Comparison of ENCODE assay signal across 8 mouse cellular contexts in the genomic region with DNA sequence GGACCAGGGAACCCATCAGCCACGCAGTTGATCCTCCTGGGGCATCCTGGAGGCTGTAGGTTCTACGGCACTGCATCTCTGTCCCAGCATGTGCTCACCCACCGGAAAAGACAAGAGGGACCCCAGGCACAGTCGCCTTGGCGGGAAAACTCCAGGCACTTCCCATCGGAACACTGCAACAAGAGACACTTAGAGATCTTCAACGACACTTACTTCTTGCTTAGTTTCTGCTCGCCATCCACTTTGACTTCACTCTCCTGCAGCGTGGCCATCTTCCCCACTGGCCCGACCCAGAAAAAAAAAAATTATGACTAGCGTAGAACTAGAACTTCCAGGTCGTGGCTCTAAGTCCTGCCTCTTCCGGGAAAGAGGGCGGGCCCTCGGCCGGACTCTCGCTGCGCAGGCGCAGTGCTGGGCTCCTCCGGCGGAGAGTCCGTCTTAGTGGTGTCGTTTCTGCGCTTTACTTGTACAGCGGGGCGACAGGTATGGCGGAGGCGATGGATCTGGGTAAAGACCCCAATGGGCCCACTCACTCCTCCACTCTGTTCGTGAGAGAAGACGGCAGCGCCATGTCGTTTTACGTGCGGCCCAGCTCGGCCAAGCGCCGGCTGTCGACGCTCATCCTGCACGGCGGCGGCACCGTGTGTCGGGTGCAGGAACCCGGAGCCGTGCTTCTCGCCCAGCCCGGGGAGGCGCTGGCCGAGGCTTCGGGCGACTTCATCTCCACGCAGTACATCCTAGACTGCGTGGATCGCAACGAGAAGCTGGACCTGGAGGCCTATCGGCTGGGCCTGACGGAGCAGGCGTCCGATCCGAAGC. TPM values are rescaled to one million over a fixed set of nuclear protein-coding genes. Genes with fewer than 3 reads are reported as not detected.
DNase-seq lines count a peak whose midpoint lies in the region; ATAC-seq and TF ChIP-seq lines count a peak whose summit lies in the region.

A gene (minus strand): TSS at position 327 of the 819 bp plus-strand sequence.
A gene (plus strand): TSS at position 402 of the 819 bp plus-strand sequence.

- peak; percentile 87 for DNase-seq in ES-E14 (ENCODE audit: low read depth, low spot score)
- peak; percentile 94 for DNase-seq in cerebellum, adult 11-12 months
- DNase-seq in heart, postnatal 25 days (ENCODE audit: low spot score): peak; percentile 86
- peak; percentile 90 to 93 for DNase-seq in layer of hippocampus, adult 18-20 months (ENCODE audit: low spot score in 2 of 2)
- peak; percentile 92 for DNase-seq in lung, adult 2 months
- DNase-seq in thymus, adult 18-20 months: peak; percentile 84 to 88

- peak; percentile 96 for TF ChIP-seq POLR2A in lung, adult 2 months (IDR thresholded peaks at IDR 0.05; ENCODE audit: borderline replicate concordance, extremely low read depth, low read depth, low read length)

- H3K4me1 ChIP-seq in ES-E14 (ENCODE audit: control insufficient read depth in 2 of 2, insufficient read depth in 2 of 2, low read length in 2 of 2, poor library complexity in 1 of 2): peaks cover 1 to 5% of the 10 kb centered on the region in 2 experiments; a peak in 2 of 4 replicates
- H3K4me1 ChIP-seq in forebrain, embryonic 15.5 days: peaks cover 29% of the 10 kb centered on the region
- H3K4me1 ChIP-seq in lung, adult 2 months (ENCODE audit: control insufficient read depth, insufficient read depth, low read length): peaks cover 5% of the 10 kb centered on the region

- peak; percentile 98 for ATAC-seq in forebrain, embryonic 15.5 days (replicated peaks)
- peak; percentile 88 for ATAC-seq in neutrophil, adult 5-6 weeks (ENCODE audit: extremely low read depth, insufficient number of reproducible peaks, low FRiP score, poor library complexity, severe bottlenecking)

- TF ChIP-seq CTCF in lung, adult 2 months (IDR thresholded peaks at IDR 0.05; ENCODE audit: insufficient read depth, low read length): no peak

- peak within 1 kb of the TSS; percentile 40; the same call in 1 of the 2 replicates for H3K27ac ChIP-seq in ES-E14 (ENCODE audit: insufficient read depth, low read depth, low read length, poor library complexity, severe bottlenecking)
- peak within 1 kb of the TSS; percentile 87 for H3K27ac ChIP-seq in forebrain, embryonic 15.5 days (replicated peaks)

- in situ Hi-C loops in ES-E14 (cut with MboI; ENCODE audit: low sequenced_read_pairs in 2 of 2, unreplicated experiment in 2 of 2): no loop called here

- WGBS in forebrain, embryonic 15.5 days: under 1% methylated on average over 61 of the region's 61 CpGs
- under 1% methylated on average over 61 of the region's 61 CpGs for WGBS in lung, adult 2 months

- no peaks in the 10 kb centered on the region for H3K9me3 ChIP-seq in ES-E14 (ENCODE audit: control insufficient read depth, insufficient read depth, low read depth, low read length)
- no peaks in the 10 kb centered on the region for H3K9me3 ChIP-seq in forebrain, embryonic 15.5 days

- intact Hi-C loops in heart, postnatal 25 days (cut with DNase I): no loop called here

- peak within 1 kb of the TSS; percentile 89 to 93 for H3K4me3 ChIP-seq in ES-E14 (ENCODE audit: insufficient read depth in 1 of 2, low read depth in 1 of 2, low read length in 2 of 2, poor library complexity in 1 of 2, severe bottlenecking in 1 of 2)
- H3K4me3 ChIP-seq in forebrain, embryonic 15.5 days: peak within 1 kb of the TSS; percentile 95
- H3K4me3 ChIP-seq in lung, adult 2 months (replicated peaks; ENCODE audit: extremely low read depth, low read depth, low read length): peak within 1 kb of the TSS; percentile 90

- peaks cover 4% of the 10 kb centered on the region; the same call in 1 of the 2 replicates for H3K36me3 ChIP-seq in ES-E14 (ENCODE audit: control insufficient read depth, insufficient read depth, low read length, poor library complexity, severe bottlenecking)
- 0 out of 2 replicates have a peak, but pooled peaks cover 7% of the 10 kb centered on the region for H3K36me3 ChIP-seq in forebrain, embryonic 15.5 days

- H3K27me3 ChIP-seq in forebrain, embryonic 15.5 days: no peaks in the 10 kb centered on the region

- peak within 1 kb of the TSS; percentile 90 for H3K4me2 ChIP-seq in forebrain, embryonic 15.5 days (replicated peaks)

- peak within 1 kb of the TSS; percentile 90 for H3K9ac ChIP-seq in ES-E14 (ENCODE audit: insufficient read depth, low read depth, low read length, poor library complexity, severe bottlenecking)
- H3K9ac ChIP-seq in forebrain, embryonic 15.5 days (replicated peaks): peak within 1 kb of the TSS; percentile 94

TF ChIP-seq in ES-E14, 5 proteins besides CTCF, POLR2A, EP300 and RAD21:
- 0 out of 2 replicates have a peak, but pooled peaks have one; percentile 57 for TF ChIP-seq HCFC1 (IDR thresholded peaks at IDR 0.05; ENCODE audit: borderline replicate concordance, insufficient read depth, low read length)
- TF ChIP-seq MAFK (IDR thresholded peaks at IDR 0.05; ENCODE audit: insufficient read depth, low read depth, low read length): no peak
- peak; percentile 96 for TF ChIP-seq ZNF384 (IDR thresholded peaks at IDR 0.05; ENCODE audit: low read depth, low read length)

RNA-seq across cellular contexts. Expression of the first gene that starts in this region (rescaled TPM):
- total RNA-seq in ES-E14 (2012; rRNA removed): 218 and 267 TPM in 2 replicates
- polyA plus RNA-seq in forebrain, embryonic 15.5 days (2015; fragmentation: Nextera tagmentation; extraction: Ambion mirVana): 178 and 179 TPM in 2 replicates
- 10 to 100 TPM; 92.7 to 92.8 TPM for total RNA-seq in heart, postnatal 25 days (2021)
- 10 to 100 TPM; 81.0 to 91.2 TPM for total RNA-seq in layer of hippocampus, adult 18-20 months (2021)
- 28.0 and 42.2 TPM in 2 replicates for polyA plus RNA-seq in lung, adult 2 months (2012; rRNA removed)
- 48.9 and 54.5 TPM in 2 replicates for total RNA-seq in neutrophil, adult 5-6 weeks (2017)

RNA-seq across cellular contexts. Expression of the second gene that starts in this region (rescaled TPM):
- total RNA-seq in ES-E14 (2012; rRNA removed): 5.3 and 9.7 TPM in 2 replicates
- 53.6 and 56.2 TPM in 2 replicates for polyA plus RNA-seq in forebrain, embryonic 15.5 days (2015; fragmentation: Nextera tagmentation; extraction: Ambion mirVana)
- total RNA-seq in heart, postnatal 25 days (2021): 1 to 10 TPM; 9.9 TPM
- total RNA-seq in layer of hippocampus, adult 18-20 months (2021): 10 to 100 TPM; 42.9 to 43.9 TPM
- polyA plus RNA-seq in lung, adult 2 months (2012; rRNA removed): 10.4 TPM in 2 replicates
- total RNA-seq in neutrophil, adult 5-6 weeks (2017): 16.9 and 24.1 TPM in 2 replicates

Comparison
In these comparisons a context has a peak if more than half of its experiments do, and no peak if none do; other contexts are left out.
1. Peak in every context shown above with its lines: DNase-seq, ATAC-seq, H3K4me3 ChIP-seq and H3K27ac ChIP-seq.